Mouse (Mus musculus) bone marrow, adult 2 months (tissue): ENCODE results near the gene Zfr.

Experiments
- CTCF ChIP-seq: fragments of 200-500 bp; IDR thresholded peaks from 2 replicates; pipeline ENCODE4 v1.5.1; 2011; ENCODE audit warnings: low read length, control low read depth; ENCODE audit not compliant: control insufficient read depth, insufficient read depth
- POLR2A ChIP-seq: fragments of 200-500 bp; IDR thresholded peaks from 2 replicates; pipeline ENCODE4 v1.6.1; 2011; ENCODE audit warnings: low read depth, mild to moderate bottlenecking, control low read depth, low read length, borderline replicate concordance; ENCODE audit not compliant: control insufficient read depth

DNA sequence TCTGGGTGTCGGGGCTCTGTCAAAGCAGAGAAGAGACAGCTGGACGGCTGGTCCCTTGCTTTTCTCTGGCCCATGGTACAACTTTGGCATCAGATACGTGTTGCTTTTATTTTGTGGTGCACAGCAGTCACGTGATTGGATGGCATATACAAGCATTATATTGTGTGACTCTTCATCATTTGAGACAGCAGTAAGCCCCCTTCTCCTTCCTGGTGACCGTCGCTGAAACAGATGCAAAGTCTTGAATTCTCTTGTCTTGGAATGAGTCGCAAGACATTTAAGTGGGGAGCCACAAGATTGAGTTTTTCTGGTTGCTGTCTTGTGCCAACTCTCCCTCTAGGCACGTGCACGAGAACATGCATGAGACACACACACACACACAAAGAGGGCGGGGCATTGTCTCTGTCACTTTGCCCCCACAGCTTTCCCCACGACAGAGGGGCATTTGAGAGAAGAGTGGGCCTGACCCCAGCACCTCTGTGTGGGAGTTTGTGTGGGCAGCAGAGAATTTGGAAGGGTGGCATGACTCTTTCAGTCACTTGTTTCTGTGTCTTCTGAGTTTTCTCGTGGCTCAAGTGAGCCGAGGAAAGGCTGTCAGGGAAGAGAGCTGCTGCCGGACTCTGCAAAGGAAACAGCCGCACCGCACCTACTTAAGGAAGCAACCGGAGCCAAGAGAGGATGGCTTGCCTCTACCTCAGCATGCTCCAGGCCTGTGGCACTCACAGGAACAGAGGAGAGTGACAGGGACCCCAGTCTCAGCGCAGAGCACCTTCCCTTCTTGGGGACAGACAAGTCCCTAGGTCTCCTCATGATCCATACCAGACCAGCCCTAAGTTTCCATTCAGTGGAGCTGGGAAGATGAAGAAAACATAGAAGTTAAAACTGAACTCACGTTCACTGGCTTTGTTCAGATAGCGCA, 77.4 kb downstream of the Zfr start:
- no peak for TF ChIP-seq CTCF
- TF ChIP-seq POLR2A, result no peak
